Mouse (Mus musculus) ES-E14 (cell line): ENCODE measurements around the gene Ado.

Source experiments
- HCFC1 ChIP-seq: IDR thresholded peaks from 2 replicates; pipeline ENCODE4 v1.6.1; 2012; ENCODE audit warnings: low read length, inconsistent platforms, borderline replicate concordance; ENCODE audit not compliant: insufficient read depth
- ZC3H11A ChIP-seq: IDR thresholded peaks from 2 replicates; pipeline ENCODE4 v1.6.1; 2012; ENCODE audit warnings: low read depth, mild to moderate bottlenecking, inconsistent platforms, low read length, borderline replicate concordance
- ZNF384 ChIP-seq: IDR thresholded peaks from 2 replicates; pipeline ENCODE4 v1.6.1; 2012; ENCODE audit warnings: low read depth, low read length, inconsistent platforms

DNA sequence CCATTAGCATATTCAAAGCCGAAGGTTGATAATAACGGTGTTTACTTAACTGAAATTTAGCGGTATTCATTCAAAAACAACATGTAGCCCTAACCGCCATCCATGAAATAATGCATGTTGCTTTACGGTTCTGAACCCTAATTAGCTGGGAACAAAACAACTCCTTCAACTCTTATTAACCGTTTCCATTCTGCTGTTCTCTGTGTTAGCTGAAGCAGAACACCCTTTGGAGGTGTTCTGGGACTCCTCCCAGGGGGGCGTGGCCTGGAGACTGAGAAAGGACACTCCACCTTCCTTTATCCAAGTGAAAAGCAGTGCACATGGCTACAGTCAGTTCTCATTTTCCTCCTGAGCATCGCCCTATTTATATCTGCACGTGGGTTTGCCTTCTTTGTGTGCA is 22.3 kb downstream of the Ado start:
- no peak for TF ChIP-seq ZNF384
- TF ChIP-seq HCFC1, result no peak
- no peak for TF ChIP-seq ZC3H11A
